Mouse (Mus musculus) thymus, postnatal 25 days (tissue): Measurements from ENCODE around the gene Ddx3x.
"Not testable (repeated sequence)": the region's sequence is repeated elsewhere in the genome, so short reads cannot be mapped to it uniquely, and the experiment has no call there.

ENCODE experiments used
- DNase-seq: peaks from one replicate; pipeline ENCODE4 v3.0.0; 2022

The Ddx3x gene

GRCm38 (mm10) chrX:13280409-13281328, at the start of gene Ddx3x:
TSS of gene Ddx3x (plus strand) at chrX:13280970.
- peak; percentile 88 for DNase-seq

GRCm38 (mm10) chrX:13231243-13231642, 49.5 kb upstream of the Ddx3x start:
- no peak for DNase-seq

- not testable (repeated sequence) for DNase-seq
These were observed 47.9 kb upstream of the Ddx3x start for GRCm38 (mm10) chrX:13232834-13233233.

- no peak for DNase-seq
These were observed 47.1 kb upstream of the Ddx3x start for GRCm38 (mm10) chrX:13233631-13234030.

GRCm38 (mm10) chrX:13234709-13235108, 46.1 kb upstream of the Ddx3x start:
- DNase-seq = no peak

- DNase-seq = no peak
These were observed 44.6 kb upstream of the Ddx3x start for GRCm38 (mm10) chrX:13236100-13236568.

- no peak for DNase-seq
These were observed 41.3 kb upstream of the Ddx3x start for GRCm38 (mm10) chrX:13239455-13239854.

- DNase-seq = peak; percentile 38
These were observed 39.9 kb upstream of the Ddx3x start for GRCm38 (mm10) chrX:13240646-13241425.

- DNase-seq = peak; percentile 62
These were observed 39.1 kb upstream of the Ddx3x start for GRCm38 (mm10) chrX:13241426-13242319.

GRCm38 (mm10) chrX:13242320-13243096, 38.3 kb upstream of the Ddx3x start:
- DNase-seq = peak; percentile 87

- peak; percentile 47 for DNase-seq
These were observed 37.3 kb upstream of the Ddx3x start for GRCm38 (mm10) chrX:13243133-13244123.

- DNase-seq = peak; percentile 5
These were observed 36.2 kb upstream of the Ddx3x start for GRCm38 (mm10) chrX:13244588-13244987.

GRCm38 (mm10) chrX:13245027-13245426, 35.7 kb upstream of the Ddx3x start:
- DNase-seq = peak; percentile 30

- DNase-seq = no peak
These were observed 29.1 kb upstream of the Ddx3x start for GRCm38 (mm10) chrX:13251683-13252082.

- no peak for DNase-seq
These were observed 26.5 kb upstream of the Ddx3x start for GRCm38 (mm10) chrX:13254273-13254672.

- no peak for DNase-seq
These were observed 17.4 kb upstream of the Ddx3x start for GRCm38 (mm10) chrX:13263356-13263755.

- DNase-seq = no peak
These were observed 5.1 kb upstream of the Ddx3x start for GRCm38 (mm10) chrX:13275519-13276137.

- DNase-seq = no peak
These were observed 1.8 kb upstream of the Ddx3x start for GRCm38 (mm10) chrX:13278996-13279395.

GRCm38 (mm10) chrX:13280037-13280408, 747 bp upstream of the Ddx3x start:
- DNase-seq = peak; percentile 33
